Mouse (Mus musculus) myocyte (in vitro differentiated cells): ENCODE measurements around the gene Vav2. TPM values are rescaled to one million over a fixed set of nuclear protein-coding genes. Genes with fewer than 3 reads are reported as not detected.

ENCODE experiments used
- H3K27me3 ChIP-seq: one replicate; pipeline ENCODE4 v1.6.1; 2011; ENCODE audit not compliant: control insufficient read depth, insufficient read depth, insufficient read length
- H3K36me3 ChIP-seq: one replicate; pipeline ENCODE4 v1.6.1; 2011; ENCODE audit not compliant: control insufficient read depth, insufficient read depth
- H3K4me2 ChIP-seq: one replicate; pipeline ENCODE4 v1.6.1; 2011; ENCODE audit warnings: low read depth, control low read depth
- H3K4me3 ChIP-seq: one replicate; pipeline ENCODE4 v1.5.1; 2011; ENCODE audit warnings: mild to moderate bottlenecking, control low read depth, moderate library complexity
- H3K79me2 ChIP-seq: one replicate; pipeline ENCODE4 v1.6.1; 2011; ENCODE audit not compliant: control insufficient read depth, insufficient read depth
- H3ac ChIP-seq: one replicate; pipeline ENCODE4 v1.6.1; 2011; ENCODE audit not compliant: control insufficient read depth, insufficient read length
- CEBPB ChIP-seq: IDR thresholded peaks from 2 replicates; pipeline ENCODE4 v1.6.1; 2011; ENCODE audit warnings: mild to moderate bottlenecking, moderate library complexity; ENCODE audit not compliant: poor library complexity, insufficient read depth, severe bottlenecking
- E2F4 ChIP-seq: IDR thresholded peaks from one replicate; pipeline ENCODE4 v1.6.1; 2011; ENCODE audit warnings: mild to moderate bottlenecking, control low read depth, moderate library complexity; ENCODE audit not compliant: insufficient read depth
- MAX ChIP-seq: IDR thresholded peaks from one replicate; pipeline ENCODE4 v1.6.1; 2011; ENCODE audit warnings: low read depth, mild to moderate bottlenecking, control low read depth
- MYOD1 ChIP-seq, 3 experiments: IDR thresholded peaks; one replicate each; pipeline ENCODE4 v1.6.1; 2011; ENCODE audit warnings: control low read depth in 2 of 3, low read depth in 2 of 3, mild to moderate bottlenecking in 2 of 3, moderate library complexity in 1 of 3; ENCODE audit not compliant: insufficient read length in 2 of 3, control insufficient read depth in 1 of 3
- MYOG ChIP-seq, 3 experiments: IDR thresholded peaks; one replicate each; pipeline ENCODE4 v1.6.1; 2011; ENCODE audit warnings: control low read depth in 2 of 3, low read depth in 2 of 3, mild to moderate bottlenecking in 2 of 3; ENCODE audit not compliant: insufficient read length in 2 of 3, control insufficient read depth in 1 of 3, insufficient read depth in 1 of 3
- POLR2A ChIP-seq: IDR thresholded peaks from one replicate; pipeline ENCODE4 v1.6.1; 2011; ENCODE audit warnings: low read depth, mild to moderate bottlenecking, control low read depth, moderate library complexity; ENCODE audit not compliant: insufficient read length
- POLR2AphosphoS2 ChIP-seq: IDR thresholded peaks from one replicate; pipeline ENCODE4 v1.6.1; 2011; ENCODE audit warnings: low read depth, control low read depth; ENCODE audit not compliant: insufficient read length
- REST ChIP-seq: IDR thresholded peaks from one replicate; pipeline ENCODE4 v1.6.1; 2011; ENCODE audit warnings: mild to moderate bottlenecking, control low read depth, moderate library complexity; ENCODE audit not compliant: insufficient read depth, insufficient read length
- SRF ChIP-seq: IDR thresholded peaks from one replicate; pipeline ENCODE4 v1.6.1; 2011; ENCODE audit warnings: low read depth; ENCODE audit not compliant: control insufficient read depth, insufficient read length
- TCF12 ChIP-seq: IDR thresholded peaks from one replicate; pipeline ENCODE4 v1.6.1; 2011; ENCODE audit warnings: mild to moderate bottlenecking, control low read depth; ENCODE audit not compliant: poor library complexity, insufficient read depth, severe bottlenecking
- TCF3 ChIP-seq: IDR thresholded peaks from one replicate; pipeline ENCODE4 v1.6.1; 2011; ENCODE audit warnings: low read depth, control low read depth; ENCODE audit not compliant: insufficient read length
- USF1 ChIP-seq: IDR thresholded peaks from one replicate; pipeline ENCODE4 v1.6.1; 2011; ENCODE audit warnings: low read depth, mild to moderate bottlenecking, control low read depth, moderate library complexity
- polyA plus RNA-seq: library from polyadenylated mRNA; unstranded; fragments of >200 nt; fragmentation: generic; extraction: Trizol; gene quantifications from one replicate; pipeline ENCODE4 v1.2.1, GENCODE M21; 2012; ENCODE audit warnings: missing spikeins

The Vav2 gene
- polyA plus RNA-seq, 1 experiment, result 14.1 TPM

GRCm38 (mm10) chr2:27373349-27373748 lies 53.5 kb downstream of the Vav2 start:
- no peaks in the 10 kb centered on the region for H3K27me3 ChIP-seq
- no peak overlapping the region for H3ac ChIP-seq
- H3K4me2 ChIP-seq, result no peak overlapping the region
- H3K79me2 ChIP-seq, result no peaks in the 10 kb centered on the region
- no peak overlapping the region for H3K4me3 ChIP-seq
- no peak for TF ChIP-seq SRF
- TF ChIP-seq CEBPB, result no peak
- no peak for TF ChIP-seq E2F4
- no peak for TF ChIP-seq MAX
- TF ChIP-seq TCF12, result no peak
- TF ChIP-seq TCF3, result no peak
- no peak for TF ChIP-seq POLR2AphosphoS2
- no peak for TF ChIP-seq POLR2A
- no peak for TF ChIP-seq USF1
- TF ChIP-seq REST, result no peak
- TF ChIP-seq MYOD1 (IDR thresholded peaks at IDR 0.05; ENCODE audit: control insufficient read depth in 1 of 3, insufficient read length in 2 of 3, low read depth in 2 of 3), result no peak
- no peak for TF ChIP-seq MYOG (IDR thresholded peaks at IDR 0.05; ENCODE audit: control insufficient read depth in 1 of 3, insufficient read depth in 1 of 3, insufficient read length in 2 of 3, low read depth in 2 of 3)
- H3K36me3 ChIP-seq, result no peaks in the 10 kb centered on the region

DNA sequence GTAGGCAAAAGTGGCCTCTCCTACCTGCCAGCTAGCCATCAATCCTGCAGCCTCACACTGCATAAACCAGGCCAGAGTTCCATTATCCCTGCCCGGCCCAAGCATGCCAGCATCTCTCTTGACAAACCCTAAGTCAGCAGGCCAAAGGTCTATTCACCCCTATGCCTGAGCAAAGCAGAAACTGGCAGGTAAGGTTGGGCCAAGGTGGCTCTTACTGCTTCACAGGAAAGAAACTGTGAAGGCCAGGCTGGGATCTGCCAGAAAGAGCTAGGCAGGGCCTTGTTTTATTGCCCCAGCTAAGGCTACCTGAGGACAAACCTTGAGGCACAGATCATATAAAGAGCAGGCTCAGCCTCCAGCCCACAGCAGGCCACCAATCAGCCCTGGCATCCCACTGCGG lies 55.4 kb downstream of the Vav2 start:
- H3K27me3 ChIP-seq, result no peaks in the 10 kb centered on the region
- H3K4me2 ChIP-seq, result no peak overlapping the region
- H3K36me3 ChIP-seq, result no peaks in the 10 kb centered on the region
- no peak overlapping the region for H3K4me3 ChIP-seq
- no peaks in the 10 kb centered on the region for H3K79me2 ChIP-seq
- TF ChIP-seq USF1, result no peak
- TF ChIP-seq CEBPB, result no peak
- no peak for TF ChIP-seq TCF12
- no peak for TF ChIP-seq MYOG (IDR thresholded peaks at IDR 0.05; ENCODE audit: control insufficient read depth in 1 of 3, insufficient read depth in 1 of 3, insufficient read length in 2 of 3, low read depth in 2 of 3)
- no peak for TF ChIP-seq MYOD1 (IDR thresholded peaks at IDR 0.05; ENCODE audit: control insufficient read depth in 1 of 3, insufficient read length in 2 of 3, low read depth in 2 of 3)
- TF ChIP-seq POLR2AphosphoS2, result no peak
- TF ChIP-seq TCF3, result no peak
- no peak for TF ChIP-seq E2F4
- no peak overlapping the region for H3ac ChIP-seq

DNA sequence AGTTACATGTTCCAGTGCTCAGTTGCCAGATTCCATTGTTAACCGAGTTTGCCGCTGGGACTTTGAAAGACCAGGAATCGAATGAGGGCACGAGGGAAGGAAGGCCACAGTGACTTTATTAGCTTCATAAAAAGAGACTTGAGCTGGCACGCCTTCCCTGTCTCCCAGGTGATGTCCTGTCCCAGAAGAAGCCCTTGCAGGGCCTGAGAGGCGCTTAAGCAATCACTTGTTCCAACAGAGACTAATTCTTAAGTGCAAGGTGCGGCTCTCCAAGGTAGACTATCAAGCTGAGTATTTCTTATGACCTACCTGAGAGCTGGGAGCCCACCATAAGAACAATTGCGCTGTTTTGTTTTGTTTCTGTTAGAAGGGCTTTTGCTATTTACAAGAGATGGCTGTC lies 57.9 kb downstream of the Vav2 start:
- no peaks in the 10 kb centered on the region for H3K27me3 ChIP-seq
- no peak overlapping the region for H3K4me3 ChIP-seq
- no peak overlapping the region for H3K4me2 ChIP-seq
- H3K79me2 ChIP-seq, result no peaks in the 10 kb centered on the region
- TF ChIP-seq TCF3 (no peak), MAX (no peak), MYOG (IDR thresholded peaks at IDR 0.05; ENCODE audit: control insufficient read depth in 1 of 3, insufficient read depth in 1 of 3, insufficient read length in 2 of 3, low read depth in 2 of 3) (no peak), CEBPB (no peak), REST (no peak), USF1 (no peak), SRF (no peak), MYOD1 (IDR thresholded peaks at IDR 0.05; ENCODE audit: control insufficient read depth in 1 of 3, insufficient read length in 2 of 3, low read depth in 2 of 3) (no peak), POLR2AphosphoS2 (no peak), E2F4 (no peak), POLR2A (no peak), TCF12 (no peak)
- no peaks in the 10 kb centered on the region for H3K36me3 ChIP-seq
- H3ac ChIP-seq, result no peak overlapping the region

GRCm38 (mm10) chr2:27365296-27365695 lies 61.5 kb downstream of the Vav2 start:
- TF ChIP-seq E2F4 (no peak), MAX (no peak), TCF12 (no peak), REST (no peak), MYOD1 (IDR thresholded peaks at IDR 0.05; ENCODE audit: control insufficient read depth in 1 of 3, insufficient read length in 2 of 3, low read depth in 2 of 3) (no peak), SRF (no peak), USF1 (no peak), POLR2A (no peak), MYOG (IDR thresholded peaks at IDR 0.05; ENCODE audit: control insufficient read depth in 1 of 3, insufficient read depth in 1 of 3, insufficient read length in 2 of 3, low read depth in 2 of 3) (no peak), POLR2AphosphoS2 (no peak), TCF3 (no peak), CEBPB (no peak)
- Histone ChIP-seq H3K4me2 (no peak overlapping the region), H3ac (no peak overlapping the region), H3K27me3 (no peaks in the 10 kb centered on the region), H3K4me3 (no peak overlapping the region), H3K36me3 (no peaks in the 10 kb centered on the region), H3K79me2 (peaks cover 4% of the 10 kb centered on the region)

DNA sequence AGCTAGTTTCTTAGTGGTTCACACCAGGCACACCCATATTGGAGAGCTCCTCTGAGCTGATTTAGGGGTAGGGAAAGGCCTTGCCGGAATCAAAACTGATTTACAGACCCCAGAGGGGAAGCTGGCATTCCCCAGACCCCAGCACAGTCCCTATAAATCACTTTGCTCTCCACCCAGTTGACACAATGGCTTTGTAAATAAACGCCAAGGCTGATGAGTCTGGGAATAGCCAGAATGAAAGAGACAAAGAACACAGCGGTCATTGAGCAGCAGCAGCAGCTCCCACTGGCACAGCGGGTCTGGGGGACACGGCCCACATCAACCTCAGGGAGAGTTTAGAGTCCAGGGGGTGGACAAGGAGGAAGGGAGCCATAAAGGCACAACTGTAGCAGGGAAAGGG lies 65.0 kb downstream of the Vav2 start:
- Histone ChIP-seq H3K4me2 (no peak overlapping the region), H3ac (no peak overlapping the region), H3K27me3 (no peaks in the 10 kb centered on the region), H3K4me3 (no peak overlapping the region), H3K79me2 (peaks cover 4% of the 10 kb centered on the region), H3K36me3 (no peaks in the 10 kb centered on the region)
- TF ChIP-seq MYOD1 (IDR thresholded peaks at IDR 0.05; ENCODE audit: control insufficient read depth in 1 of 3, insufficient read length in 2 of 3, low read depth in 2 of 3), result no peak
- TF ChIP-seq REST, result no peak
- no peak for TF ChIP-seq CEBPB
- no peak for TF ChIP-seq POLR2A
- TF ChIP-seq TCF3, result no peak
- no peak for TF ChIP-seq MAX
- TF ChIP-seq TCF12, result no peak
- TF ChIP-seq MYOG (IDR thresholded peaks at IDR 0.05; ENCODE audit: control insufficient read depth in 1 of 3, insufficient read depth in 1 of 3, insufficient read length in 2 of 3, low read depth in 2 of 3), result no peak
- TF ChIP-seq POLR2AphosphoS2, result no peak
- TF ChIP-seq USF1, result no peak
- TF ChIP-seq E2F4, result no peak
- TF ChIP-seq SRF, result no peak
